Mouse (Mus musculus): ENCODE data around the gene Zfp362.

- TF ChIP-seq POLR2A (IDR thresholded peaks at IDR 0.05; ENCODE audit: low read depth, low read length) (no peak), CTCF (conservative IDR thresholded peaks at IDR 0.05; ENCODE audit: insufficient read depth, insufficient read length, low read depth, low read length) (no peak)
Measured at GRCm38 (mm10) chr4:128773820-128774219, 32.0 kb downstream of the Zfp362 start.
